ENCODE assay signal across 7 mouse cellular contexts in the genomic region with DNA sequence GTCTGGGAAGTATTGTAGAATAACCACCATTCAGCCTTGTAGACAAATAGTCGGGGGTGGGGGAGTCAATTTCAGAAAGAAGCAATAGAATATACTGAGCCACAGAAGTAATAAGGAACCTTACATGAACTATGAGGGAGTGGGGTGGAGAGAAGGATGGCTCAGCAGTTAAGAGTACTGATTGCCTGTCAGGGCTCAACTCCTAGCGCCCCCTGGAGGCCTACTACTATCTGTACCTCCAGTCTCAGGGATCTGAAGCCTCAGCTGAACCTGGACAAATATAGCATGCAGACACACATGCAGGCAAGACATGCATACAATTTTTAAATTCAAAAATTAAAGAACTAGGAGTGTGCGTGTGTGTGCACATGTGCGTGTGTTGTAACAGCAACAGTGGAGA.
A peak's percentile ranks its signal among the peaks of the same experiment; 100 is the strongest.
DNase-seq lines count a peak whose midpoint lies in the region; ATAC-seq and TF ChIP-seq lines count a peak whose summit lies in the region.

No protein-coding gene starts in this region.

- H3K4me1 ChIP-seq in limb, embryonic 11.5 days (ENCODE audit: control insufficient read depth, insufficient read depth, low read length) = peaks cover 6% of the 10 kb centered on the region; the same call in 1 of the 2 replicates

- POLR2A ChIA-PET in Patski (lab: Charles Lee) = no interaction called here

- H3K27me3 ChIP-seq in Patski = peaks cover 3% of the 10 kb centered on the region
- H3K27me3 ChIP-seq in limb, embryonic 11.5 days (ENCODE audit: control insufficient read depth, insufficient read depth, low read length) = no peaks in the 10 kb centered on the region

- no peaks in the 10 kb centered on the region for H3K36me3 ChIP-seq in limb, embryonic 11.5 days (ENCODE audit: control insufficient read depth, insufficient read depth, low read length)

- no peak overlapping the region for H3K4me3 ChIP-seq in limb, embryonic 11.5 days (ENCODE audit: low read depth, low read length)

- in situ Hi-C loops in Patski (cut with MboI; ENCODE audit: low pct_unique_long_range_greater_than_20kb) = loop anchor here (5.0 to 25.0 kb wide), 3 partner anchors 375 to 1553 kb away; no protein-coding TSS in a partner anchor

- TF ChIP-seq CTCF in Patski (IDR thresholded peaks at IDR 0.05) = peak; percentile 61

- no peak overlapping the region for H3K4me2 ChIP-seq in limb, embryonic 11.5 days (ENCODE audit: low read depth, severe bottlenecking)

- peak; percentile 57 to 73 for DNase-seq in left cerebral cortex, adult 18-20 months (ENCODE audit: low spot score in 2 of 2)
- no peak for DNase-seq in left cerebral cortex, adult 11 months (ENCODE audit: low spot score)
- no peak for DNase-seq in Patski (ENCODE audit: low read depth, low spot score)
- peak; percentile 24 for DNase-seq in c-Kit-positive CD71-negative TER-119-negative erythroid progenitor cells, embryonic 14.5 days (ENCODE audit: low read depth)
- DNase-seq in limb, embryonic 11.5 days (ENCODE audit: low spot score) = peak; percentile 72
- DNase-seq in right cerebral cortex, postnatal 14 days = peak; percentile 72

- no peaks in the 10 kb centered on the region for H3K9me3 ChIP-seq in limb, embryonic 11.5 days (ENCODE audit: control insufficient read depth, low read length)

- ATAC-seq in Patski = no peak
- ATAC-seq in hematopoietic stem cell, adult 5-6 weeks (replicated peaks in 1 of 2; ENCODE audit: insufficient read depth in 1 of 2, low FRiP score in 2 of 2, low TSS enrichment in 1 of 2, low read depth in 1 of 2, poor library complexity in 2 of 2, severe bottlenecking in 2 of 2) = peak; percentile 71 to 91; a peak in 3 of 4 replicates
- no peak for ATAC-seq in limb, embryonic 11.5 days (ENCODE audit: insufficient number of reproducible peaks, low FRiP score, low TSS enrichment, low read depth)

- CTCF ChIA-PET in Patski (lab: Charles Lee) = interaction anchor here (1.3 to 1.4 kb wide), 2 partner anchors 11 to 13 kb away, joined by 3 to 5 read pairs; no protein-coding TSS in a partner anchor

- WGBS in limb, embryonic 11.5 days = 46% methylated on average over 4 of the region's 4 CpGs

- no peak overlapping the region for H3K9ac ChIP-seq in limb, embryonic 11.5 days (ENCODE audit: low read length)

- H3K27ac ChIP-seq in limb, embryonic 11.5 days (replicated peaks; ENCODE audit: low read depth, low read length) = no peak overlapping the region

Comparison
In these comparisons a context has a peak if more than half of its experiments do, and no peak if none do; other contexts are left out.
1. DNase-seq: peak in left cerebral cortex, adult 18-20 months (2 of 2), c-Kit-positive CD71-negative TER-119-negative erythroid progenitor cells, embryonic 14.5 days (single experiment), limb, embryonic 11.5 days (single experiment) and right cerebral cortex, postnatal 14 days (single experiment); none in left cerebral cortex, adult 11 months (single experiment) and Patski (single experiment).
2. ATAC-seq: peak in hematopoietic stem cell, adult 5-6 weeks (2 of 2); none in Patski (single experiment) and limb, embryonic 11.5 days (single experiment).